Mouse (Mus musculus): ENCODE data around the gene Efna2.

Efna2 gene

DNA sequence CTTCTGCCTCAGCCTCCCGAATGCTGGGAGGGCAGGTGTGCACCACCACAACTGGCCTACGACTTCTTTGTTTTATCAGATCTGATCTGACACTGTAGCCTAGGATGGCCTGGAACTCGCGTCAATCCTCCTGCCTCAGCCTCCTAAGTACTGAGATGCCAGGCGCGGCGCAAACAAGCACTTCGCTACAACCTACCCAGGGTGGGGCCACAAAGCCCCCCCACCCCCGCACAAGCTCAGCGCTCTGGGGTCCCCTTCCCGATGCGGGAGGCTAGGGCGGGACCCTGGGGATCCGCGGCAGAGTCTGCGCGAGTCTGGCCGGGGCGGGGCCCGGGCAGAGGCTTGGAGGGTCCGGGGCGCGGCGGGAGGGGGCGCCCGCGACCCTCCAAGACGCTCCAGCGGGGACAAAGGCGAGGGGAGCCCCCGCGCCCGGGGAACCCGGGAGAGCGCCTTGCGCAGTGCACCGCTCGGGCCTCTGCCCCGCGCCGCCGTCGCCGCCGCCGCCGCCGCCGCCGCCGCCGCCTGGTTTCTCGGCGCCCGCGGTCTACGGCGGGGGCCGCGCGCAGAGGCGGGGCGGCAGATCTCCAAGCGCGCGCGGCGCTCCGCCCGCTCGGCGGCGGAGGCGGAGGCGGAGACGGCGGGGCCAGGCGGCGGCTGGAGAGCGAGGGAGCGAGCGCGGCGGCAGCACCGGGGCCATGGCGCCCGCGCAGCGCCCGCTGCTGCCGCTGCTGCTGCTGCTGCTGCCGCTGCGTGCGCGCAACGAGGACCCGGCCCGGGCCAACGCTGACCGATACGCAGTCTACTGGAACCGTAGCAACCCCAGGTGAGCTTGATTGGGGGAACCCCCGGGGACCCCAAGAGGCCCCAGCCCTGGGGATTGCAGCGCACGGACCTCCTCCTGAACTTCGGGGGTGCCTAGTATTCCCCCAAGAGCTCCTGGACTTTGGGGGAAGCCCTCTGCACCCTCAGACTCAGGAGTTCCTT is at the start of gene Efna2:
TSS of gene Efna2 (plus strand) at position 415 of the 984 bp plus-strand sequence.
- DNase-seq (ENCODE audit: extremely low read depth, low read depth) = no peak

DNA sequence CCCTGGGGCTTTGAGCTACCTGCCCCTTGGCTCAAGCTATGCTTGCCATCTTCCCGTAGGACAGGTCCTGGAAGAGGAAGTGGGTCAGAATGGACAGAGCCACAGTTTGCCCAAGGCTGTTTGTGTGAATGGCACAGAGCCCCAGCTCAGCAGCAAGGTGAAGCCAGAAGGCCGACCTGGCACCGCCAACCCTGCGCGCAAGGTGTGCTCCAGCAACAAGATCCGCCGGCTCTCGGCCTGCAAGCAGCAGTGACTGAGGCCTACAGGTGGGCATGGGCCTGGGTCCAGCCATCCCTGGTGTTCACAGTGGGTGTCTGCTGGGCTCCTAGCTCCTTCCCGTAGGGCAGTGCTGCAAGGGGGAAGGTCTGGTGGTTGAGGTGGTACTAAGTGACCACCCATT is 49.4 kb upstream of the Efna2 start:
- DNase-seq (ENCODE audit: extremely low read depth, low read depth) = no peak

GRCm38 (mm10) chr10:80130403-80131031 is 48.8 kb upstream of the Efna2 start:
- DNase-seq (ENCODE audit: extremely low read depth, low read depth) = no peak

- DNase-seq (ENCODE audit: extremely low read depth, low read depth) = no peak
Measured at GRCm38 (mm10) chr10:80131316-80131951, 47.8 kb upstream of the Efna2 start.

GRCm38 (mm10) chr10:80131952-80132350 is 47.3 kb upstream of the Efna2 start:
- DNase-seq (ENCODE audit: extremely low read depth, low read depth) = no peak

GRCm38 (mm10) chr10:80133226-80133849 is 45.9 kb upstream of the Efna2 start:
- DNase-seq (ENCODE audit: extremely low read depth, low read depth) = no peak

DNA sequence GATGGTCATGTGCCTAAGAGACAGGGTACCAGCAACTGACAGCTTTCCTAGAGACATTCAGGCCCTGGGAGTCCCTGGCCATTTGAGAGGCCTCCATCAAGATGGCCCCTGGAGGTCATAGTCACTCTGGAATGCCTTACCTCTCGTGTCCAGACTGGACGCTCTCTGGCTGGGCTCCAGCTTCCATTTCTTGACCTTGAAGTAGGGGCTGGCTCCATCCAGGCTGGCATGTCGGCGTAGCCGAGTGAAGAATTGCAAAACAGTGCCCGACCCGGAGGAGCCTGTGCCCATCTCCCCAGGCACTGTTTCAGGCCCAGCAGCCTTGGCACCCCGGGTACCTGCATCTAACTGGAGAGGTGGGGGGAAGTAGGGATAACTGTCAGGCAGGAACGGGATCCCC is 44.9 kb upstream of the Efna2 start:
- no peak for DNase-seq (ENCODE audit: extremely low read depth, low read depth)

GRCm38 (mm10) chr10:80135161-80135560 is 44.1 kb upstream of the Efna2 start:
- DNase-seq (ENCODE audit: extremely low read depth, low read depth) = no peak

DNA sequence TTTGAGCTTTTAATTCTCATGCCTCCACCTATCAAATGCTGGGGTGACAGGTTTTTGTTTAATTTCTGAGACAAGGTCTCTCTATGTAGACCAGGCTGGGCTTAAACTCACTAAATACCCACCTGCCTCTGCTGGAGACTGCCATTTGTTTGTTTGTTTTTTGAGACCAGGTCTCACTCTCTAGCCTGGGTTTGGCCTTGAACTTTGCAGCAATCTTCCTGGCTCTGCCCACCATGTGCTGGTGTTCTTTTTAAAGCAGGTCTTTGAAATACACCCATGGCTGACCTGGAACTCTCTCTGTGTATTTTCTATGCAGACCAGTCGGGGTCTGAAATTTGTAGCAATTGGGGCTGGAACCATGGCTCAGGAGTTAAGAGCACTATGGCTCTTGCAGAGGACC is 43.6 kb upstream of the Efna2 start:
- no peak for DNase-seq (ENCODE audit: extremely low read depth, low read depth)

DNA sequence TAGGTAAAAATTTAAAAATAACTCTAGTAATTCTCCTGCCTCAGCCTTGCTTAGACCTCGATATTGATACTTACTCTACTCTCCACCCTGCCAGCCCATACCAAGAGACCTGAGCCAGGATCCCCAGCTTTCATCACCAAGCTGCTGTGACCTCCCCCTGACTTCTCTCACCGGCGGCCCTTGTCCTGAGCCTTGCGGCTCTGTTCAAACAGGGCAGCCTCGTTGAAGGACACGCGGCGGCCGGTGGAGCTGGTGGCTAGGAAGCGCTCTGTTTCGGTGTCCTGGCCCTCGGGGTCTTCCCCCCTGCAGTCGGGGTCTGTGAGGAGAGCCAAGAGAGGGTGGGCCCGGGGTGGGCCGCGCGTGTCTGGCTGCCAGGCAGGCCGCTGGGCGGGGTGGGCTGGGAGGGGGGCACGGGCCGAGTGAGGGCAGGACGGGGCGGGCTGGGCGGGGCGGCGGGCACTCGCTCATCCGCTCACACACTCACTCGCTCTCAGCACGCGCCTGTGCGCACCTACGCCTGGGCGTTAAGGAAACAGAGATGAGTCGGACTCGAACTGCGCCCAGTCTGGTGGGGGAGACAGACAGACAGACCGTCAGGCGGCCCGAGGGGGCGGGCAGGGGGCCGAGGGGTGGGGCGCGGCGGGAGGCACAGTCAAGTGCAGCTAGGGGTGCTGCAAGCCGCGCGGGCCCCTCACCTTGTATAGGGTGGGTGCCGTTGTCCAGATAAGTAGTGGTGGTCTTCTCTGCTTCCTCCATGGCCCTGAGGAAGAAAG is 42.9 kb upstream of the Efna2 start:
- no peak for DNase-seq (ENCODE audit: extremely low read depth, low read depth)

DNA sequence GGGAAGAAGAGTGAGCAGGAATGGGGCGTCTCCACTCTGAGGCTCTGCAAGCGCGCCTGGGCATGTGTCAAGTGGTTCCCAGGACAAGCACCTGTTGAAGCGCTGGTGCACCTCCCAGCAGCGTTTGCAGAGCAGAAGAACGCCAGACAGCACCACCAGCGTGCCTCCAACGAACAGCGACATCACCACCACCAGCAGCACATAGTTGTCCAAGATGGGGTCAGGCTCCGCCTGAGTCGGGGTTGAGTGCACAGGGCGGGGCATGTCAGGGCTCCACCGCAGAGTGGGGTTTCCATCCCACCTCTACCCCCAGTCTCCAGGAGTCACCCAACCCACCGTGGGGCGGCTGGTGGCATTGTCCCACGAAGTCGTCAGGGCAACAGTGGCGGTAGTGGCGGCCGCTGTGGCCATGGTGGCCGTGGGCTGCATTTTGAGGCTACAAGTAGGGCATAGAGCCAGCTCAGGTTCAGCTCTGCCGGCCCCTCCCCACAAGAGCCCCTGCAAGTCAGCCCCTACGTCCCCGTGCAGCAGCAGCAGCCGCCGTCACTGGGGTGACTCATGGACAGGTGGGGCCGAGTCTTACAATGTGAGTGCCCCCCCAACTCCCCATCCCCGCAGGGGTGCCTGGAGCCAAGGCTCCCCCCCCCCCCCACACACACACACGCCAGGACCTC is 42.2 kb upstream of the Efna2 start:
- no peak for DNase-seq (ENCODE audit: extremely low read depth, low read depth)

DNA sequence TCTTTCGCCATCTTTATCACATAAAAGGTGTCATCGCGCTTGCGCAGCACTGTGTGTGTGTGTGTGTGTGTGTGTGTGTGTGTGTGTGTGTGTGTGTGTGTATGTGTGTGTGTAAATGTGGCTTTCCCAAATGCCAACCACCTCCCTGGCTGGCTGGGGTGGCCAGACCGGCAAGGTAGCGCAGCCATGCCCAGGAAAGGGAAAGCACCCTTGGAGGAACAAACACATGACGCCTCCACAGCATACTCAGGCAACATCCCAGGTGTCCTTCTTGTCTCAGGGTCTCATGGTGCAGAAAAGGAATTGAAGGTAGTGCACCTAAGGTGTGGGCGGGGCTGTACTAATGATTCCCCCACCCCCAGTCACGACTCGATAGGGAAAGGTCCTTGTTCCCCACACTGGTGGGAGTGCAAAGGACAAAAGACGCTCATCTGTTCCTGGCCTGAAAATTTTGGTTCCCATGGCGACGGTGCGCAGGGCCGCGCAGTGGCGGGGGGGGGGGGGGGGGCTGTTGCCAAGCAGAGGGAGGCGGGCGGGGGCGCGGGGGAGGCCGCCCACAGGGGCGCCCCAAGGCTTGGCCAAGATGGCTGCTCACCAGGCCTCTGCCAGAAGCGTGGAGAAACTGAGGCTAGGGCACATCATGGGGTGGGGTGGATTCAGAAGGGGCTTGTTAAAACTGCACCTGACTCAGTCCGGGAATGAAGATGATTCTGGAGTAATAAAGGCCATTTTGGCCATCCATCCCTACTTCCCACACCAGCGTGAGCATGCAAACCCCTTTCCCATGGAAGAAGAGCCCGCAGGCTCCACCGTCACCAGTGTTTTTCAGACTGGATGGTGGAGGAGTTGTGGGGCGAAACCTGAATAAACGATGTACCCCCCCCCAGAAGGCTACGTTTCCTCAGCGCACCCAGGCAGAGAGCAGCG is 41.4 kb upstream of the Efna2 start:
- DNase-seq (ENCODE audit: extremely low read depth, low read depth) = no peak

GRCm38 (mm10) chr10:80138553-80139438 is 40.5 kb upstream of the Efna2 start, which contains the start of gene Atp5d:
TSS of gene Atp5d (plus strand) at chr10:80138632.
- DNase-seq (ENCODE audit: extremely low read depth, low read depth) = no peak

GRCm38 (mm10) chr10:80139439-80139775 is 39.9 kb upstream of the Efna2 start:
- DNase-seq (ENCODE audit: extremely low read depth, low read depth) = no peak

DNA sequence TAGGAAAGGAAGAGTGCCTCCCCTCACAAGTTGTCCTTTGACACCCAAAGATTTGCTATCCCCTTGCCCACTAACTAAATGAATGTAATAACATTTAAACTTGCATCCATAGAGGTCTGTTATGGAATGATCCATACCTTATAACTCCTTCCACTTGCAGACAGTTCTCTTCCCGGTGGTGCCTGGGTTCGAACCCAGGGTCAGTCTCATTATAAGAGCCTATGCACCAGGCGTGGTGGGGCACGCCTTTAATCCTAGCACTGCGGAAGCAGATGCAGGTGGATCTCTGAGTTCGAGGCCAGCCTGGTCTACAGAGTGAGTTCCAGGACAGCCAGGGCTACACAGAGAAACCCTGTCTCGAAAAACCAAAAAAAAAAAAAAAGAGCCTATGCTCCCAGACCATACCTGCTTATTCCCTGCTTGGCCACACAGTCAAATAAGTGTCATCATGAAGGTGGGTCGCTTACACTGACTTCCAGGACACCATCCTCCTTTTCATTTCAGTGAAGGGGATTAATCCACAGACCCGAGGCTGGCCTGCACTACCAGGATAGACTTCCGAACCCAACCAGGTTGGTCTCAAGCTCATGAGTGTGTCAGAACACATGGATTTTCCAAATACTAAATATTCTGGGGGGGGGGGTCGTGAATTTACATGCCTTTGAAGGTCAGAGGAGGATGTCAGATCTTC is 39.2 kb upstream of the Efna2 start:
- no peak for DNase-seq (ENCODE audit: extremely low read depth, low read depth)

DNA sequence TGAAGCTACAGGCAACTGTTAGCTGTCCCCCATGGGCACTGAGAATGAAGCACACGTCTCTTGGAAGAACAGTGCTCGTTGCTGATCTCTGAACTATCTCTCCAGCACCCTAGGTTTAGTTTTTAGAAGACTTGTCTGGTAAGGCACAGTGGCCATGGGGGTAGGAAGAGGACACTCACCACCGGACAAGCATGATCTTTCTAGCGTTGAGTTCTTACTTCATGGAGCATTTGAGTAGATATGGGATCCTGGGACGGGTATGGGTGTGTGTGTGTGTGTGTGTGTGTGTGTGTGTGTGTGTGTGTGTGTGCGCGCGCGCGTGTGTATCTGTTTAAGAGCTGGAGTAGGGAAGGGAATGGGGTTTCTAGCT is 38.6 kb upstream of the Efna2 start, which contains the start of gene Cbarp:
TSS of gene Cbarp (minus strand) at position 170 of the 370 bp plus-strand sequence.
- no peak for DNase-seq (ENCODE audit: extremely low read depth, low read depth)

DNA sequence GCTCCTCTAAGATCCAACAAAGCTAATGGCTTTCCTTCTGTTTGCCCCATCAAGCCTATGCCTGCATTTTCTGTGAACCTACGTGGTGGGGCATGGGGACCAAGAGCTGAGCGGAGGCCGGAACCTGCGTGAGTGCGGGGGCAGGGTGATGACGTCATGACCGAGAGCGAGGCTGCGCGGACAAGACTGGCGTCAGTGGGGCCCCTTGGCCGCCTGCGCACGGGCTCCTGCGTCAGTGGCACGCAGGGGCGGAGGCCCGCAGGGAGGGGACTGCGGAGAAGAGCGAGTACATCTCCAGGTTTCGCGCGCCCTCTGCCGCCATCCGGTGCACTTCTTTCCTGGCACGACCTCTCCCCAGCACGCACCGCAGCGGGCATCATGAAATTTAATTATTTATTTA is 38.0 kb upstream of the Efna2 start:
- DNase-seq (ENCODE audit: extremely low read depth, low read depth) = peak; percentile 89

Data from MEL-GATA-1-ER (cell line).